Comparison of ENCODE assay signal across 21 mouse cellular contexts in genomic region chr8:28503488-28504319, GRCm38 (mm10).
DNase-seq lines count a peak whose midpoint lies in the region; ATAC-seq and TF ChIP-seq lines count a peak whose summit lies in the region.
"Had no signal": no experiment of that assay in that cellular context is flagged by ENCODE, and none has a peak within 500 bp of the region (broad histone marks: within the 10 kb centered on the region; RNA-seq: fewer than 3 reads in every experiment).

No protein-coding gene starts in this region.

- no peak for TF ChIP-seq POLR2A in brain, embryonic 14.5 days (IDR thresholded peaks at IDR 0.05; ENCODE audit: borderline replicate concordance, extremely low read depth, insufficient read depth, insufficient read length, poor library complexity, severe bottlenecking)

- no peaks in the 10 kb centered on the region for H3K36me3 ChIP-seq in forebrain, embryonic 15.5 days
- H3K36me3 ChIP-seq: heart, embryonic 15.5 days; limb, embryonic 15.5 days; stomach, embryonic 15.5 days had no signal

- no peaks in the 10 kb centered on the region for H3K9me3 ChIP-seq in forebrain, embryonic 15.5 days
- H3K9me3 ChIP-seq: heart, embryonic 15.5 days; limb, embryonic 15.5 days; stomach, embryonic 15.5 days had no signal

- H3K27me3 ChIP-seq in forebrain, embryonic 15.5 days, result no peaks in the 10 kb centered on the region
- H3K27me3 ChIP-seq: CH12.LX; heart, embryonic 15.5 days; limb, embryonic 15.5 days; stomach, embryonic 15.5 days had no signal

- H3K4me1 ChIP-seq in forebrain, embryonic 15.5 days, result 0 out of 2 replicates have a peak, but pooled peaks cover 6% of the 10 kb centered on the region
- H3K4me1 ChIP-seq: heart, embryonic 15.5 days; limb, embryonic 15.5 days; stomach, embryonic 15.5 days had no signal

- intact Hi-C loops in gastrocnemius, postnatal 36 days (cut with DNase I), result no loop called here

- peak; percentile 95 for ATAC-seq in forebrain, embryonic 15.5 days (replicated peaks)
- ATAC-seq: activated CD4-positive, CD25-positive, alpha-beta regulatory T cell, adult 4 months; midbrain, embryonic 16.5 days had no signal

- H3K4me2 ChIP-seq in forebrain, embryonic 15.5 days (replicated peaks), result no peak overlapping the region
- H3K4me2 ChIP-seq: heart, embryonic 15.5 days; limb, embryonic 15.5 days; stomach, embryonic 15.5 days had no signal

- H3K27ac ChIP-seq in forebrain, embryonic 15.5 days (replicated peaks), result peak overlapping the region; percentile 24
- H3K27ac ChIP-seq: heart, embryonic 15.5 days; limb, embryonic 15.5 days; stomach, embryonic 15.5 days had no signal

- no peak overlapping the region for H3K4me3 ChIP-seq in forebrain, embryonic 15.5 days
- H3K4me3 ChIP-seq: heart, embryonic 15.5 days; limb, embryonic 15.5 days; stomach, embryonic 15.5 days had no signal

- no peak for TF ChIP-seq CTCF in brain, embryonic 14.5 days (IDR thresholded peaks at IDR 0.05; ENCODE audit: borderline replicate concordance, extremely low read depth, insufficient read depth, insufficient read length)

- WGBS in forebrain, embryonic 15.5 days, result 56% methylated on average over 5 of the region's 5 CpGs

- DNase-seq in cerebellum, adult 11-12 months, result peak; percentile 21
- DNase-seq in cerebellum, adult 8-10 months, result no peak
- peak; percentile 4 to 13 for DNase-seq in layer of hippocampus, postnatal 10 days (ENCODE audit: low spot score in 2 of 2)
- no peak for DNase-seq in layer of hippocampus, postnatal 25 days (ENCODE audit: extremely low spot score in 1 of 2, low spot score in 1 of 2)
- DNase-seq in brain, embryonic 14.5 days (ENCODE audit: low read depth), result peak; percentile 88
- no peak for DNase-seq in gastrocnemius, postnatal 36 days
- no peak for DNase-seq in spleen, postnatal 14 days (ENCODE audit: low spot score in 2 of 2)
- DNase-seq: adrenal gland, postnatal 25 days; heart, adult 11 months; kidney, adult 2 months; kidney, postnatal 25 days; lung, adult 18-20 months; lung, postnatal 4 days; thymus, postnatal 14 days had no signal

- H3K9ac ChIP-seq in forebrain, embryonic 15.5 days (replicated peaks), result no peak overlapping the region
- H3K9ac ChIP-seq: heart, embryonic 15.5 days; limb, embryonic 15.5 days; stomach, embryonic 15.5 days had no signal

Comparison
In these comparisons a context has a peak if more than half of its experiments do, and no peak if none do; other contexts are left out.
1. DNase-seq: peak in cerebellum, adult 11-12 months (single experiment), layer of hippocampus, postnatal 10 days (2 of 2) and brain, embryonic 14.5 days (single experiment); none in cerebellum, adult 8-10 months (single experiment), layer of hippocampus, postnatal 25 days (0 of 2), gastrocnemius, postnatal 36 days (0 of 2) and spleen, postnatal 14 days (0 of 2).